Mouse (Mus musculus): ENCODE data around the gene Chad. TPM values are rescaled to one million over a fixed set of nuclear protein-coding genes. Genes with fewer than 3 reads are reported as not detected.
A peak's percentile ranks its signal among the peaks of the same experiment; 100 is the strongest.

Chad gene
- polyA plus RNA-seq, 1 experiment from 2014 or later, result 0.16 TPM

- no peaks in the 10 kb centered on the region for H3K9me3 ChIP-seq (ENCODE audit: control insufficient read depth, low read length)
- ATAC-seq (replicated peaks; ENCODE audit: low FRiP score) (no peak), DNase-seq (ENCODE audit: low spot score) (no peak)
- H3K4me2 ChIP-seq, result no peak overlapping the region
- H3K9ac ChIP-seq (ENCODE audit: low read depth, low read length), result no peak overlapping the region
- WGBS, result 77% methylated on average over 5 of the region's 5 CpGs
- no peak overlapping the region for H3K4me3 ChIP-seq (ENCODE audit: low read depth, low read length)
- no peaks in the 10 kb centered on the region for H3K36me3 ChIP-seq (ENCODE audit: control insufficient read depth, insufficient read depth, low read length)
- H3K27ac ChIP-seq (ENCODE audit: low read depth, low read length), result no peak overlapping the region
- H3K27me3 ChIP-seq (replicated peaks; ENCODE audit: control insufficient read depth, insufficient read depth, low read length), result no peaks in the 10 kb centered on the region
- peaks cover 9% of the 10 kb centered on the region; the same call in 1 of the 2 replicates for H3K4me1 ChIP-seq (replicated peaks; ENCODE audit: control insufficient read depth, insufficient read depth, low read length)
Measured at GRCm38 (mm10) chr11:94550442-94550744, 14.5 kb upstream of the Chad start.

- 71% methylated on average over 3 of the region's 3 CpGs for WGBS
- no peak for DNase-seq (ENCODE audit: low spot score)
- no peaks in the 10 kb centered on the region for H3K4me1 ChIP-seq (replicated peaks; ENCODE audit: control insufficient read depth, insufficient read depth, low read length)
- H3K4me3 ChIP-seq (ENCODE audit: low read depth, low read length), result no peak overlapping the region
- ATAC-seq (replicated peaks; ENCODE audit: low FRiP score), result no peak
- no peak overlapping the region for H3K4me2 ChIP-seq
- H3K36me3 ChIP-seq (ENCODE audit: control insufficient read depth, insufficient read depth, low read length), result no peaks in the 10 kb centered on the region
- H3K27me3 ChIP-seq (replicated peaks; ENCODE audit: control insufficient read depth, insufficient read depth, low read length), result no peaks in the 10 kb centered on the region
- H3K9me3 ChIP-seq (ENCODE audit: control insufficient read depth, low read length), result no peaks in the 10 kb centered on the region
- no peak overlapping the region for H3K9ac ChIP-seq (ENCODE audit: low read depth, low read length)
- H3K27ac ChIP-seq (ENCODE audit: low read depth, low read length), result no peak overlapping the region
Measured at GRCm38 (mm10) chr11:94558226-94558625, 6.6 kb upstream of the Chad start.

GRCm38 (mm10) chr11:94563383-94563782 lies 1.5 kb upstream of the Chad start:
- Histone ChIP-seq H3K27ac (ENCODE audit: low read depth, low read length) (no peak overlapping the region), H3K4me2 (no peak overlapping the region), H3K36me3 (ENCODE audit: control insufficient read depth, insufficient read depth, low read length) (no peaks in the 10 kb centered on the region), H3K4me1 (replicated peaks; ENCODE audit: control insufficient read depth, insufficient read depth, low read length) (peaks cover 16% of the 10 kb centered on the region), H3K27me3 (replicated peaks; ENCODE audit: control insufficient read depth, insufficient read depth, low read length) (peaks cover 29% of the 10 kb centered on the region), H3K9ac (ENCODE audit: low read depth, low read length) (no peak overlapping the region), H3K4me3 (ENCODE audit: low read depth, low read length) (no peak overlapping the region), H3K9me3 (ENCODE audit: control insufficient read depth, low read length) (no peaks in the 10 kb centered on the region)
- no peak for DNase-seq (ENCODE audit: low spot score)
- ATAC-seq (replicated peaks; ENCODE audit: low FRiP score), result no peak
- 85% methylated on average over 5 of the region's 5 CpGs for WGBS

- ATAC-seq (replicated peaks; ENCODE audit: low FRiP score), result no peak; the same call in 1 of the 2 replicates
- 40% methylated on average over 5 of the region's 5 CpGs for WGBS
- Histone ChIP-seq H3K9ac (ENCODE audit: low read depth, low read length) (no peak overlapping the region), H3K4me3 (ENCODE audit: low read depth, low read length) (peak overlapping the region; percentile 27), H3K4me2 (peak overlapping the region; percentile 63), H3K27ac (ENCODE audit: low read depth, low read length) (no peak overlapping the region), H3K27me3 (replicated peaks; ENCODE audit: control insufficient read depth, insufficient read depth, low read length) (peaks cover 29% of the 10 kb centered on the region), H3K9me3 (ENCODE audit: control insufficient read depth, low read length) (no peaks in the 10 kb centered on the region), H3K36me3 (ENCODE audit: control insufficient read depth, insufficient read depth, low read length) (no peaks in the 10 kb centered on the region), H3K4me1 (replicated peaks; ENCODE audit: control insufficient read depth, insufficient read depth, low read length) (peaks cover 16% of the 10 kb centered on the region)
- no peak for DNase-seq (ENCODE audit: low spot score)
Measured at GRCm38 (mm10) chr11:94563821-94564220, 1.0 kb upstream of the Chad start.

GRCm38 (mm10) chr11:94565151-94565479 lies 268 bp downstream of the Chad start:
- no peak overlapping the region for H3K9ac ChIP-seq (ENCODE audit: low read depth, low read length)
- H3K4me3 ChIP-seq (ENCODE audit: low read depth, low read length), result peak overlapping the region; percentile 27
- peaks cover 29% of the 10 kb centered on the region for H3K27me3 ChIP-seq (replicated peaks; ENCODE audit: control insufficient read depth, insufficient read depth, low read length)
- H3K36me3 ChIP-seq (ENCODE audit: control insufficient read depth, insufficient read depth, low read length), result no peaks in the 10 kb centered on the region
- peaks cover 16% of the 10 kb centered on the region for H3K4me1 ChIP-seq (replicated peaks; ENCODE audit: control insufficient read depth, insufficient read depth, low read length)
- H3K27ac ChIP-seq (ENCODE audit: low read depth, low read length), result no peak overlapping the region
- ATAC-seq (replicated peaks; ENCODE audit: low FRiP score), result no peak
- no peaks in the 10 kb centered on the region for H3K9me3 ChIP-seq (ENCODE audit: control insufficient read depth, low read length)
- peak overlapping the region; percentile 63 for H3K4me2 ChIP-seq
- no peak for DNase-seq (ENCODE audit: low spot score)
- 11% methylated on average over 16 of the region's 16 CpGs for WGBS

GRCm38 (mm10) chr11:94566534-94566933 lies 1.7 kb downstream of the Chad start:
- H3K4me1 ChIP-seq (replicated peaks; ENCODE audit: control insufficient read depth, insufficient read depth, low read length), result peaks cover 16% of the 10 kb centered on the region
- H3K4me2 ChIP-seq, result no peak overlapping the region
- no peaks in the 10 kb centered on the region for H3K9me3 ChIP-seq (ENCODE audit: control insufficient read depth, low read length)
- no peak overlapping the region for H3K27ac ChIP-seq (ENCODE audit: low read depth, low read length)
- no peaks in the 10 kb centered on the region for H3K36me3 ChIP-seq (ENCODE audit: control insufficient read depth, insufficient read depth, low read length)
- H3K4me3 ChIP-seq (ENCODE audit: low read depth, low read length), result no peak overlapping the region
- WGBS, result 52% methylated on average over 6 of the region's 6 CpGs
- no peak for DNase-seq (ENCODE audit: low spot score)
- no peak; the same call in 1 of the 2 replicates for ATAC-seq (replicated peaks; ENCODE audit: low FRiP score)
- peaks cover 29% of the 10 kb centered on the region for H3K27me3 ChIP-seq (replicated peaks; ENCODE audit: control insufficient read depth, insufficient read depth, low read length)
- H3K9ac ChIP-seq (ENCODE audit: low read depth, low read length), result no peak overlapping the region

- H3K9ac ChIP-seq (ENCODE audit: low read depth, low read length), result no peak overlapping the region
- no peaks in the 10 kb centered on the region for H3K36me3 ChIP-seq (ENCODE audit: control insufficient read depth, insufficient read depth, low read length)
- peaks cover 29% of the 10 kb centered on the region for H3K27me3 ChIP-seq (replicated peaks; ENCODE audit: control insufficient read depth, insufficient read depth, low read length)
- DNase-seq (ENCODE audit: low spot score), result no peak
- H3K4me1 ChIP-seq (replicated peaks; ENCODE audit: control insufficient read depth, insufficient read depth, low read length), result peaks cover 16% of the 10 kb centered on the region
- H3K27ac ChIP-seq (ENCODE audit: low read depth, low read length), result no peak overlapping the region
- no peak for ATAC-seq (replicated peaks; ENCODE audit: low FRiP score)
- H3K4me2 ChIP-seq, result no peak overlapping the region
- 90% methylated on average over 7 of the region's 7 CpGs for WGBS
- H3K4me3 ChIP-seq (ENCODE audit: low read depth, low read length), result no peak overlapping the region
- no peaks in the 10 kb centered on the region for H3K9me3 ChIP-seq (ENCODE audit: control insufficient read depth, low read length)
Measured at GRCm38 (mm10) chr11:94567326-94567725, 2.5 kb downstream of the Chad start.

GRCm38 (mm10) chr11:94570612-94571011 lies 5.8 kb downstream of the Chad start:
- 0 out of 2 replicates have a peak overlapping the region, but pooled peaks have one; percentile 6 for H3K27ac ChIP-seq (ENCODE audit: low read depth, low read length)

GRCm38 (mm10) chr11:94571850-94572249 lies 7.0 kb downstream of the Chad start:
- H3K9me3 ChIP-seq (ENCODE audit: control insufficient read depth, low read length), result no peaks in the 10 kb centered on the region
- no peak overlapping the region for H3K4me2 ChIP-seq
- H3K27ac ChIP-seq (ENCODE audit: low read depth, low read length), result no peak overlapping the region
- H3K27me3 ChIP-seq (replicated peaks; ENCODE audit: control insufficient read depth, insufficient read depth, low read length), result peaks cover 4% of the 10 kb centered on the region; the same call in 1 of the 2 replicates
- WGBS, result 86% methylated on average over 1 of the region's 1 CpGs
- H3K9ac ChIP-seq (ENCODE audit: low read depth, low read length), result no peak overlapping the region
- ATAC-seq (replicated peaks; ENCODE audit: low FRiP score), result no peak
- no peaks in the 10 kb centered on the region for H3K36me3 ChIP-seq (ENCODE audit: control insufficient read depth, insufficient read depth, low read length)
- no peaks in the 10 kb centered on the region for H3K4me1 ChIP-seq (replicated peaks; ENCODE audit: control insufficient read depth, insufficient read depth, low read length)
- DNase-seq (ENCODE audit: low spot score), result no peak
- no peak overlapping the region for H3K4me3 ChIP-seq (ENCODE audit: low read depth, low read length)

More at GRCm38 (mm10) chr11:94570612-94571011, 5.8 kb downstream of the Chad start:
- no peak for ATAC-seq (replicated peaks; ENCODE audit: low FRiP score)
- no peaks in the 10 kb centered on the region for H3K36me3 ChIP-seq (ENCODE audit: control insufficient read depth, insufficient read depth, low read length)
- no peak for DNase-seq (ENCODE audit: low spot score)
- no peaks in the 10 kb centered on the region for H3K9me3 ChIP-seq (ENCODE audit: control insufficient read depth, low read length)
- H3K4me1 ChIP-seq (replicated peaks; ENCODE audit: control insufficient read depth, insufficient read depth, low read length), result peaks cover 2% of the 10 kb centered on the region; the same call in 1 of the 2 replicates
- no peak overlapping the region for H3K4me2 ChIP-seq
- peaks cover 9% of the 10 kb centered on the region for H3K27me3 ChIP-seq (replicated peaks; ENCODE audit: control insufficient read depth, insufficient read depth, low read length)
- 33% methylated on average over 9 of the region's 9 CpGs for WGBS
- no peak overlapping the region for H3K9ac ChIP-seq (ENCODE audit: low read depth, low read length)
- no peak overlapping the region for H3K4me3 ChIP-seq (ENCODE audit: low read depth, low read length)

Data from liver, embryonic 11.5 days (tissue).